Mouse (Mus musculus) heart, adult 2 months (tissue): Measurements from ENCODE around the gene Fam110c. TPM values are rescaled to one million over a fixed set of nuclear protein-coding genes. Genes with fewer than 3 reads are reported as not detected.

ENCODE experiments used
- DNase-seq, 2 experiments: peaks; one replicate each; pipeline ENCODE4 v3.0.0; 2021
- H3K27ac ChIP-seq: fragments of 200-600 bp; 2 replicates; pipeline ENCODE4 v1.8.1; 2022
- H3K27me3 ChIP-seq: fragments of 200-500 bp; 2 replicates; pipeline ENCODE4 v1.6.1; 2012; ENCODE audit warnings: mild to moderate bottlenecking, low read length, inconsistent platforms, mixed read lengths; ENCODE audit not compliant: control insufficient read depth, insufficient read depth
- H3K36me3 ChIP-seq: fragments of 200-500 bp; 2 replicates; pipeline ENCODE4 v1.6.1; 2012; ENCODE audit warnings: low read length, inconsistent platforms; ENCODE audit not compliant: control insufficient read depth, insufficient read depth
- H3K4me1 ChIP-seq: fragments of 200-500 bp; 2 replicates; pipeline ENCODE4 v1.6.1; 2011; ENCODE audit warnings: low read length; ENCODE audit not compliant: control insufficient read depth, insufficient read depth
- H3K4me3 ChIP-seq: fragments of 200-600 bp; 2 replicates; pipeline ENCODE4 v1.8.1; 2022
- H3K79me2 ChIP-seq: fragments of 200-500 bp; replicated peaks from 2 replicates; pipeline ENCODE4 v1.6.1; 2012; ENCODE audit warnings: mild to moderate bottlenecking, inconsistent platforms, low read length, moderate library complexity, mixed read lengths; ENCODE audit not compliant: control insufficient read depth, insufficient read depth
- H3K9ac ChIP-seq: fragments of 200-500 bp; 2 replicates; pipeline ENCODE4 v1.6.1; 2012; ENCODE audit warnings: low read depth, mild to moderate bottlenecking, control low read depth, inconsistent platforms, low read length, mixed read lengths
- CTCF ChIP-seq: fragments of 200-600 bp; IDR thresholded peaks from 2 replicates; pipeline ENCODE4 v1.8.1; 2022; ENCODE audit warnings: antibody characterized with exemption, mild to moderate bottlenecking, moderate library complexity
- EP300 ChIP-seq: fragments of 200-500 bp; IDR thresholded peaks from 2 replicates; pipeline ENCODE4 v1.6.1; 2011; ENCODE audit warnings: low read depth, low read length, control low read depth; ENCODE audit not compliant: insufficient read depth
- POLR2A ChIP-seq: fragments of 200-500 bp; IDR thresholded peaks from 2 replicates; pipeline ENCODE4 v1.6.1; 2011; ENCODE audit warnings: mild to moderate bottlenecking, low read depth, low read length, control low read depth; ENCODE audit not compliant: insufficient read depth
- WGBS: fragments of 180-500 bp; shearing (Covaris S2); methylation state at CpG from one replicate; pipeline ENCODE4 v1.1.7; 2018; 5-methylcytosine and 5-hydroxymethylcytosine counted together
- intact Hi-C: fragments of 180-260 bp; cut with DNase I; formaldehyde crosslinking; loops from one replicate; pipeline ENCODE4 v1.15.1; 2025
- polyA plus RNA-seq: library from polyadenylated mRNA; depleted of rRNA; stranded (reverse); fragments of >200 nt; gene quantifications from 2 replicates; pipeline ENCODE4 v1.2.3, GENCODE M21; 2012
- total RNA-seq, 2 experiments: library from RNA; stranded (reverse); gene quantifications; 2 replicates each; pipeline ENCODE4 v1.2.3; 2021

Fam110c gene
- total and polyA plus RNA-seq, 3 experiments: 0.30 to 0.37 (median 0.31) TPM

DNA sequence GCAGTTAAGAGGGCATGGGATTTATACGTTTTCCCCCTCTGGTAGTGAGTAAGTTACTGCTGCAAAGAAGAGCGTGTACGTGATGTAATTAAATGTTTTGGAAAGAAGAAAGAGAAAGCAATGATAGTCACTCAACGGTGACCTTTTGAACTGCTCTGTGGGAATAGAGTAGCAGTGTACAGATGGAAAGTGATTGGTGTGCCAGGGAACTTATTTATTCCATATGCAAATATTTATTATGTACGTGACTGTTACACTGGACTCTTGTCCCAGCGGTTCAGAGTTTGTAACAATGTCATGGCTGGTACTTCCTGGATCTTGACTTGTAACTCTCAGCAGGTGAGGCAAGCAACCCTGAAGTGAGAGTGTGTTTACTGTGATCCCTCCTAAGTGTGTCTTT is 6.7 kb downstream of the Fam110c start:
- Histone ChIP-seq H3K27ac (no peak overlapping the region), H3K9ac (no peak overlapping the region), H3K36me3 (no peaks in the 10 kb centered on the region), H3K27me3 (no peaks in the 10 kb centered on the region), H3K79me2 (no peaks in the 10 kb centered on the region), H3K4me1 (no peaks in the 10 kb centered on the region), H3K4me3 (no peak overlapping the region)
- intact Hi-C loops: no loop called here
- no peak for TF ChIP-seq POLR2A
- no peak for TF ChIP-seq CTCF
- no peak for TF ChIP-seq EP300
- DNase-seq: no peak
- WGBS: 78% methylated on average over 6 of the region's 6 CpGs

DNA sequence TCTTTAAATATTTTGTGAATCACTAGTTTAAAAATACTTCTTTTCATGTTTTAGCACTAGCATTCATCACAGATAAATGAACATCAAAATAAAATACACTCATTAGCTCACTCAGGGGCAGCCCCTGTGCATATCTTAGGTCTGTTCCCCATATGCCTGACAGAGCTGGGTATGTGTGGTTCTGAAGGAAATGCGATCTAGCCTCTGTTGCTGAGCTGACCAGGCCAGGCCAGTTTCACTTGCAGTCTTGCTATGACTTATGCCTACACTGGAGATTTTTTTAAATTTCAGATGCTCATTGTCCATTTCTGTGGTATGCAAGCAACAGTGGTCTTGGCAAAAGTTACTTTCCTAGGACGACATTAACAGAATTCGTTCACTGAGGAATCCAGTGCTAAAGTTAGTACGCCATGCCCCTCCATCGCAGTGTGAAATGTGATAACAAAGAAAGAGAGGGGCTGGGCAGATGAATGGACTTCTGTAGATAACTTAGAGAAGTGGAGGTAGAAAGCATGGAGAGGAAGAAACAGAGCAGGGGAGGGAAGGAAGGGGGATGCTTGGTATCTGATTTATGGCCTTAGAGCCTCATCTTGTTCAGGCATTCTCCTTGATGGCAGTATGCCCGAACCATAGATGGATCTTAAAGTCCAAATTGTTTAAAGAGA is 7.4 kb downstream of the Fam110c start:
- Histone ChIP-seq H3K27me3 (no peaks in the 10 kb centered on the region), H3K36me3 (no peaks in the 10 kb centered on the region), H3K4me1 (no peaks in the 10 kb centered on the region), H3K79me2 (no peaks in the 10 kb centered on the region), H3K4me3 (no peak overlapping the region), H3K9ac (no peak overlapping the region), H3K27ac (no peak overlapping the region)
- WGBS: 65% methylated on average over 6 of the region's 6 CpGs
- intact Hi-C loops: no loop called here
- DNase-seq: no peak
- TF ChIP-seq POLR2A: no peak
- no peak for TF ChIP-seq CTCF
- no peak for TF ChIP-seq EP300

- Histone ChIP-seq H3K79me2 (no peaks in the 10 kb centered on the region), H3K9ac (no peak overlapping the region), H3K27ac (no peak overlapping the region), H3K27me3 (no peaks in the 10 kb centered on the region), H3K4me3 (no peak overlapping the region), H3K36me3 (no peaks in the 10 kb centered on the region), H3K4me1 (no peaks in the 10 kb centered on the region)
- WGBS: 5% methylated on average over 4 of the region's 4 CpGs
- TF ChIP-seq POLR2A (no peak), CTCF (no peak), EP300 (no peak)
- intact Hi-C loops: no loop called here
- no peak for DNase-seq
Measured at GRCm38 (mm10) chr12:31083007-31083406, 9.3 kb downstream of the Fam110c start.

GRCm38 (mm10) chr12:31083407-31083806 is 9.7 kb downstream of the Fam110c start:
- intact Hi-C loops: no loop called here
- no peak for TF ChIP-seq EP300
- H3K4me1 ChIP-seq: no peaks in the 10 kb centered on the region; the same call in 1 of the 2 replicates
- no peaks in the 10 kb centered on the region for H3K27me3 ChIP-seq
- H3K27ac ChIP-seq: no peak overlapping the region
- H3K4me3 ChIP-seq: no peak overlapping the region
- H3K79me2 ChIP-seq: no peaks in the 10 kb centered on the region
- DNase-seq: no peak
- no peak overlapping the region for H3K9ac ChIP-seq
- no peaks in the 10 kb centered on the region for H3K36me3 ChIP-seq
- WGBS: 33% methylated on average over 4 of the region's 4 CpGs

DNA sequence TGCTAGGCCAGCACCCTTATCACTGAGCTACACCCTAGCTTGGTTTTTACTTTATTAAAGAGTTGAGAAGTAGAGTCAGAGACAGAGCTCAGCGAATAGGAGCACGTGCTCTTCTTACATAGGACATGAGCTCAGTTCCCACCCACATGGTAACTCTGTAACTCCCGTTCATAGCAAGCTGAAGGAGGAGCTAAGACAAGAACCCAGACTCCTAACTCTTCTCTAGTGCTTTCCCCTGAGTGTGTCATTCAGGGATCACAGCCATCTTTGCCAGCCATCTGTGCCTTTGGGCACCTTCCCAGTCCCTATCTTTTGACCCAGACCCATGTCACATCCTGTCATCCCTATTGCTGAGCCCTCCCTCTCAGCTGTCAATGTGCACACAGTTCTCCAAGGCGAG is 13.4 kb downstream of the Fam110c start:
- TF ChIP-seq EP300: no peak
- TF ChIP-seq CTCF: no peak
- TF ChIP-seq POLR2A: no peak
- 81% methylated on average over 4 of the region's 4 CpGs for WGBS
- Histone ChIP-seq H3K36me3 (no peaks in the 10 kb centered on the region), H3K79me2 (no peaks in the 10 kb centered on the region), H3K9ac (no peak overlapping the region), H3K27me3 (no peaks in the 10 kb centered on the region), H3K4me3 (no peak overlapping the region), H3K4me1 (no peaks in the 10 kb centered on the region; the same call in 1 of the 2 replicates), H3K27ac (no peak overlapping the region)
- intact Hi-C loops: no loop called here
- no peak for DNase-seq

GRCm38 (mm10) chr12:31090401-31090800 is 16.7 kb downstream of the Fam110c start:
- no peak overlapping the region for H3K9ac ChIP-seq
- no peaks in the 10 kb centered on the region for H3K27me3 ChIP-seq
- H3K4me3 ChIP-seq: no peak overlapping the region
- WGBS: 42% methylated on average over 6 of the region's 6 CpGs
- intact Hi-C loops: no loop called here
- TF ChIP-seq POLR2A (no peak), EP300 (no peak)
- no peak overlapping the region for H3K27ac ChIP-seq
- no peaks in the 10 kb centered on the region; the same call in 1 of the 2 replicates for H3K4me1 ChIP-seq
- DNase-seq: no peak
- H3K79me2 ChIP-seq: no peaks in the 10 kb centered on the region
- no peaks in the 10 kb centered on the region for H3K36me3 ChIP-seq
